26 mouse cellular contexts compared by ENCODE assay signal in the genomic region with DNA sequence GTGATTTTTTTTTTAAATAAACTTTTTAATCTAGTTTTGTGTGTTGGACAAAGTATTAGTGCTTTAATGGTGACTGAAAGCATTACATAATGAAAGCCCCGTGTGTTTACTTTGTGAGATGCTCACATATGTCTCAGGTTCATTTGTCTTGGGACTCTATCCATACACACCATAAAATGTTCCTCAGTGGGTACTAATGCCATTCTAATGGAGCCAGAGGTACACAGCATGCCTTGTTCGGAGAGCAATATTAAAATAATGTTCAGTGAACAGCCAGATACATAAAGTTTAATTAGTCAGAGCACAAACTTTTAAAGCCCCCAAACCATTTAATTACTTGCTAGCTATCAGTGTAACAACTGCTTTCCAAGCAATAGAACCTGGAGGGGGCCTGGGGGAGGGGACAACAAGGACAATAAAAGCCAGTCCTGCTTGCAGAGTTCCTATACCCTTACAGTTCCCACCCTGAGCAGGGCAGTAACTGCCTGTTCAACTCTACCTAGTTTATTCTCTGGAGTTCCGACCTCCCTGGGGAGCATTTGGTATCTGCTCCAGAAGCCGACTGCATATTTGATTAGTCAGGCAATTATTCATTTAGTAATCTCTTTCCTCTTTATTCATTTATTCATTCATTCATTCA.
DNase-seq lines count a peak whose midpoint lies in the region; ATAC-seq lines count a peak whose summit lies in the region.
"Had no signal": no experiment of that assay in that cellular context is flagged by ENCODE, and none has a peak within 500 bp of the region (broad histone marks: within the 10 kb centered on the region; RNA-seq: fewer than 3 reads in every experiment).

No protein-coding gene starts in this region.

- H3K9me3 ChIP-seq in limb, embryonic 11.5 days (ENCODE audit: control insufficient read depth, low read length), result no peaks in the 10 kb centered on the region
- no peaks in the 10 kb centered on the region for H3K9me3 ChIP-seq in limb, embryonic 10.5 days (replicated peaks)
- no peaks in the 10 kb centered on the region for H3K9me3 ChIP-seq in limb, embryonic 13.5 days
- H3K9me3 ChIP-seq: embryonic facial prominence, embryonic 12.5 days; embryonic facial prominence, embryonic 15.5 days; hindbrain, embryonic 10.5 days; hindbrain, embryonic 13.5 days; intestine, embryonic 15.5 days had no signal

- WGBS in limb, embryonic 11.5 days, result 44% methylated on average over 4 of the region's 4 CpGs
- 69% methylated on average over 4 of the region's 4 CpGs for WGBS in limb, embryonic 10.5 days
- WGBS in limb, embryonic 13.5 days, result 23% methylated on average over 4 of the region's 4 CpGs

- H3K36me3 ChIP-seq in limb, embryonic 11.5 days (ENCODE audit: control insufficient read depth, insufficient read depth, low read length), result no peaks in the 10 kb centered on the region
- H3K36me3 ChIP-seq in limb, embryonic 10.5 days, result no peaks in the 10 kb centered on the region
- no peaks in the 10 kb centered on the region for H3K36me3 ChIP-seq in limb, embryonic 13.5 days
- H3K36me3 ChIP-seq: embryonic facial prominence, embryonic 12.5 days; embryonic facial prominence, embryonic 15.5 days; G1E; hindbrain, embryonic 10.5 days; hindbrain, embryonic 13.5 days; intestine, embryonic 15.5 days had no signal

- ATAC-seq in limb, embryonic 11.5 days (ENCODE audit: insufficient number of reproducible peaks, low FRiP score, low TSS enrichment, low read depth), result peak; percentile 81; the same call in 1 of the 2 replicates
- ATAC-seq in limb, embryonic 13.5 days (ENCODE audit: low FRiP score, low read depth), result peak; percentile 60; the same call in 1 of the 2 replicates
- ATAC-seq: forebrain, embryonic 14.5 days; forebrain, postnatal 0 days; hindbrain, embryonic 16.5 days; intestine, embryonic 15.5 days had no signal

- H3K9ac ChIP-seq in limb, embryonic 11.5 days (ENCODE audit: low read length), result no peak overlapping the region
- no peak overlapping the region for H3K9ac ChIP-seq in limb, embryonic 13.5 days
- H3K9ac ChIP-seq: embryonic facial prominence, embryonic 12.5 days; embryonic facial prominence, embryonic 15.5 days; forebrain, postnatal 0 days; hindbrain, embryonic 13.5 days; intestine, embryonic 15.5 days had no signal

- no peak overlapping the region for H3K4me2 ChIP-seq in limb, embryonic 11.5 days (ENCODE audit: low read depth, severe bottlenecking)
- no peak overlapping the region for H3K4me2 ChIP-seq in limb, embryonic 13.5 days (replicated peaks)
- H3K4me2 ChIP-seq: embryonic facial prominence, embryonic 12.5 days; embryonic facial prominence, embryonic 15.5 days; heart, embryonic 11.5 days; hindbrain, embryonic 13.5 days; intestine, embryonic 15.5 days had no signal

- peak; percentile 29 for DNase-seq in limb, embryonic 11.5 days (ENCODE audit: low spot score)
- DNase-seq in limb, embryonic 10.5 days (ENCODE audit: low spot score), result no peak
- peak; percentile 24 for DNase-seq in forelimb bud, embryonic 11.5 days (ENCODE audit: low read depth, low spot score)
- no peak for DNase-seq in gastrocnemius, adult 8-10 months (ENCODE audit: low spot score in 2 of 2)
- no peak for DNase-seq in cerebellum, postnatal 36 days
- DNase-seq: adrenal gland, adult 2 months; adrenal gland, postnatal 14 days; B cell, adult 2 months; cerebellum, adult 11-12 months; cerebellum, adult 8-10 months; cerebellum, postnatal 10 days; forebrain, postnatal 0 days; gastrocnemius, postnatal 10 days; gastrocnemius, postnatal 36 days; heart, postnatal 36 days had no signal

- H3K27ac ChIP-seq in limb, embryonic 11.5 days (replicated peaks; ENCODE audit: low read depth, low read length), result no peak overlapping the region
- no peak overlapping the region for H3K27ac ChIP-seq in limb, embryonic 10.5 days
- peak overlapping the region; percentile 61; the same call in 1 of the 2 replicates for H3K27ac ChIP-seq in limb, embryonic 13.5 days
- H3K27ac ChIP-seq: embryonic facial prominence, embryonic 12.5 days; embryonic facial prominence, embryonic 15.5 days; hindbrain, embryonic 10.5 days; hindbrain, embryonic 13.5 days; intestine, embryonic 15.5 days had no signal

- no peak overlapping the region for H3K4me3 ChIP-seq in limb, embryonic 11.5 days (ENCODE audit: low read depth, low read length)
- no peak overlapping the region for H3K4me3 ChIP-seq in limb, embryonic 10.5 days
- no peak overlapping the region for H3K4me3 ChIP-seq in limb, embryonic 13.5 days
- H3K4me3 ChIP-seq: embryonic facial prominence, embryonic 12.5 days; embryonic facial prominence, embryonic 15.5 days; hindbrain, embryonic 10.5 days; hindbrain, embryonic 13.5 days; intestine, embryonic 15.5 days had no signal

- no peaks in the 10 kb centered on the region for H3K27me3 ChIP-seq in limb, embryonic 11.5 days (ENCODE audit: control insufficient read depth, insufficient read depth, low read length)
- H3K27me3 ChIP-seq in limb, embryonic 10.5 days (ENCODE audit: low read depth, poor library complexity, severe bottlenecking), result no peaks in the 10 kb centered on the region
- H3K27me3 ChIP-seq in limb, embryonic 13.5 days, result no peaks in the 10 kb centered on the region
- H3K27me3 ChIP-seq: CH12.LX; embryonic facial prominence, embryonic 15.5 days; hindbrain, embryonic 13.5 days; intestine, embryonic 15.5 days had no signal

- H3K4me1 ChIP-seq in limb, embryonic 11.5 days (ENCODE audit: control insufficient read depth, insufficient read depth, low read length), result 0 out of 2 replicates have a peak, but pooled peaks cover 2% of the 10 kb centered on the region
- peaks cover 14% of the 10 kb centered on the region for H3K4me1 ChIP-seq in limb, embryonic 10.5 days
- peaks cover 24% of the 10 kb centered on the region for H3K4me1 ChIP-seq in limb, embryonic 13.5 days
- H3K4me1 ChIP-seq: embryonic facial prominence, embryonic 12.5 days; embryonic facial prominence, embryonic 15.5 days; hindbrain, embryonic 10.5 days; hindbrain, embryonic 13.5 days; intestine, embryonic 15.5 days had no signal

Comparison
In these comparisons a context has a peak if more than half of its experiments do, and no peak if none do; other contexts are left out.
1. DNase-seq: peak in limb, embryonic 11.5 days (single experiment) and forelimb bud, embryonic 11.5 days (single experiment); none in limb, embryonic 10.5 days (single experiment), gastrocnemius, adult 8-10 months (0 of 2) and cerebellum, postnatal 36 days (0 of 2).